Mouse (Mus musculus) limb, embryonic 14.5 days (tissue): ENCODE results near the gene Acsf3. TPM values are rescaled to one million over a fixed set of nuclear protein-coding genes. Genes with fewer than 3 reads are reported as not detected.

ENCODE experiments used
- ATAC-seq: fragments of 200-750 bp; cut with Nextera tagmentation; 2 replicates; pipeline ENCODE4 v1.8.0; 2017; ENCODE audit warnings: low read depth, moderate number of reproducible peaks, moderate TSS enrichment; ENCODE audit not compliant: low FRiP score
- DNase-seq: peaks from one replicate; pipeline ENCODE4 v3.0.0-alpha.2; 2015; ENCODE audit warnings: low spot score
- H3K27ac ChIP-seq: fragments of 300-500 bp; sonication (generic); replicated peaks from 2 replicates; pipeline ENCODE4 v1.5.1; 2014; ENCODE audit warnings: low read depth, mild to moderate bottlenecking, low read length, moderate library complexity, mixed read lengths
- H3K27me3 ChIP-seq: fragments of 300-500 bp; sonication (generic); 2 replicates; pipeline ENCODE4 v1.6.1; 2014; ENCODE audit warnings: low read length, mixed read lengths; ENCODE audit not compliant: control insufficient read depth, insufficient read depth
- H3K36me3 ChIP-seq: fragments of 300-500 bp; sonication (generic); 2 replicates; pipeline ENCODE4 v1.6.1; 2014; ENCODE audit warnings: mild to moderate bottlenecking, low read length, moderate library complexity, mixed read lengths; ENCODE audit not compliant: control insufficient read depth, insufficient read depth
- H3K4me1 ChIP-seq: fragments of 300-500 bp; sonication (generic); 2 replicates; pipeline ENCODE4 v1.6.1; 2014; ENCODE audit warnings: antibody characterized with exemption, low read length, mixed read lengths; ENCODE audit not compliant: control insufficient read depth, insufficient read depth
- H3K4me2 ChIP-seq: fragments of 300-500 bp; sonication (generic); replicated peaks from 2 replicates; pipeline ENCODE4 v1.6.1; 2014; ENCODE audit warnings: low read depth, mild to moderate bottlenecking, low read length, moderate library complexity; ENCODE audit not compliant: severe bottlenecking
- H3K4me3 ChIP-seq: fragments of 300-500 bp; sonication (generic); replicated peaks from 2 replicates; pipeline ENCODE4 v1.5.1; 2014; ENCODE audit warnings: low read length
- H3K9ac ChIP-seq: fragments of 300-500 bp; sonication (generic); 2 replicates; pipeline ENCODE4 v1.6.1; 2014; ENCODE audit warnings: mild to moderate bottlenecking, low read depth, low read length, moderate library complexity; ENCODE audit not compliant: severe bottlenecking
- H3K9me3 ChIP-seq: fragments of 300-500 bp; sonication (generic); 2 replicates; pipeline ENCODE4 v1.6.1; 2016; ENCODE audit warnings: low read length; ENCODE audit not compliant: control insufficient read depth
- POLR2A ChIP-seq: fragments of 200-500 bp; IDR thresholded peaks from 2 replicates; pipeline ENCODE4 v1.8.0; 2012; ENCODE audit warnings: inconsistent platforms, mild to moderate bottlenecking, moderate library complexity, borderline replicate concordance; ENCODE audit not compliant: insufficient read depth, insufficient read length; ENCODE audit errors: extremely low read depth
- WGBS: fragments of 180-500 bp; shearing (Covaris S2); extraction: QIAGEN DNeasy Blood & Tissue Kit; methylation state at CpG from one replicate; pipeline ENCODE4 v1.1.7; 2014; 5-methylcytosine and 5-hydroxymethylcytosine counted together
- polyA plus RNA-seq, 2 experiments: library from polyadenylated mRNA; depleted of rRNA in 1 of 2; stranded (reverse) in 1 of 2; unstranded in 1 of 2; fragments of >200 nt; fragmentation: Nextera tagmentation in 1 of 2; extraction: Ambion mirVana in 1 of 2; gene quantifications; 2 replicates each; pipeline versions ENCODE4 v1.2.1 to v1.2.3; 2012 to 2014

Gene Acsf3
- polyA plus RNA-seq, 2 experiments = 15.4 to 19.1 TPM

DNA sequence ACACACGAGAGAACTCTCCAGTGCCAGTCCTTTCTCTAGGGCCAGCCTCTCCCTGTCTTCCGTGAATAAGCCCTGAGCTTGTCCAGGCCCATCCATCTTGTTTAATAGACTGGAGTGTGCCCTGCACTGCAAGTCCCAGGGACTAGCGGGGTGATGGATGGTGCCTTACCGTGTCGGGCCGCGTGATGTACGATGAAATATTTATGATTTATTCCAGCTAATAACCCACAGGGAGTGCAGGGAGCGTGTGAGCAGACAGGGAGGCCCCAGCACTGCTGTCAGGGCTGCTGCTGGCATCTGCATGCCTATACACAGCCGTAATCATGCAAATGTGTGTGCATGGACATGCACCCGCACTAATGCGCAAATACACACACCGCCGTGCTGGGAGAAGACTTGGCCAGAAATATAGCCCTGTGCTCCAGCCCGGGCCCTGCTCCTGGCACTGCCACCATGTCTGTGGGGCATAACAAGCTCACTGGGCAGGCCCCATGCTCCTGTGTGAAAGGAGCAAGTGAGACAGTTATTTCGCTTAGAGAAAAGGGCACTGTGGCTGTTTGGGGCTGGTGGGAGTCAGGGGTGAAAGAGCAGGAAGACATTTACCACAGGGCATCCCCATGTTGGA lies 36.7 kb downstream of the Acsf3 start:
- no peak for ATAC-seq
- H3K36me3 ChIP-seq = peaks cover 39% of the 10 kb centered on the region
- H3K4me1 ChIP-seq = peaks cover under 1% of the 10 kb centered on the region; the same call in 1 of the 2 replicates
- no peak for TF ChIP-seq POLR2A
- no peak overlapping the region for H3K27ac ChIP-seq
- no peak for DNase-seq
- no peak overlapping the region for H3K4me2 ChIP-seq
- H3K27me3 ChIP-seq = no peaks in the 10 kb centered on the region
- H3K4me3 ChIP-seq = no peak overlapping the region
- no peak overlapping the region for H3K9ac ChIP-seq
- WGBS = 83% methylated on average over 16 of the region's 16 CpGs
- H3K9me3 ChIP-seq = no peaks in the 10 kb centered on the region

DNA sequence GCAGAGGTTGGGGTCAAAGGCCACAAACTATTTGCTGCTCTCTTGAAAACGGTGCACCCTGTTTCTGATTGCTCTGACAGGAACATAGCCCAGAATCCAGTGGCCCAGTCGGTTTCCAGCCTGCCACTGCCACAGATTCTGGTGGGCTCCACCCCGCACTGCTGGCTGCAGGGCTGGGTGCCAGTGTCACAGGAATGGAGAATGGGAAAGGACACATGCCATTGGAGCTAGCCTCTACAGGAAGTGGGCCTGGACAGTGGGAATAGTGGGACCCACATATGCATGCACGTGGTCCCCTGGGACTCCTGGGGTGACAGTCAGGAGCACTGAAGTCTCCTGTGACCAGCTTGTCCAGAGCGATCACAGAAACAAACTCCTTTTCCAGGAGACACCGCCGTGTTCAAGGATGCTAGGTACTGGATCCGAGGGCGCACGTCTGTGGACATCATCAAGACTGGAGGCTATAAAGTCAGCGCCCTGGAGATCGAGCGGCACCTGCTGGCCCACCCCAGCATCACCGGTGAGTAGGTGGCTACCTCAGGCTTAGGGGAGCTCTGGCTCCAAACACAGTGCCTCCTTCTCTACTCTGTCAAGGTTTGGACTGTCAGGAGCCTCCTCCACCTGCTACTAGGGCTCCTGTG lies 37.4 kb downstream of the Acsf3 start:
- WGBS = 72% methylated on average over 14 of the region's 14 CpGs
- Histone ChIP-seq H3K4me3 (no peak overlapping the region), H3K36me3 (peaks cover 44% of the 10 kb centered on the region), H3K9ac (no peak overlapping the region), H3K27ac (no peak overlapping the region), H3K9me3 (no peaks in the 10 kb centered on the region), H3K4me1 (no peaks in the 10 kb centered on the region), H3K27me3 (no peaks in the 10 kb centered on the region), H3K4me2 (no peak overlapping the region)
- DNase-seq (no peak), ATAC-seq (no peak)
- no peak for TF ChIP-seq POLR2A

DNA sequence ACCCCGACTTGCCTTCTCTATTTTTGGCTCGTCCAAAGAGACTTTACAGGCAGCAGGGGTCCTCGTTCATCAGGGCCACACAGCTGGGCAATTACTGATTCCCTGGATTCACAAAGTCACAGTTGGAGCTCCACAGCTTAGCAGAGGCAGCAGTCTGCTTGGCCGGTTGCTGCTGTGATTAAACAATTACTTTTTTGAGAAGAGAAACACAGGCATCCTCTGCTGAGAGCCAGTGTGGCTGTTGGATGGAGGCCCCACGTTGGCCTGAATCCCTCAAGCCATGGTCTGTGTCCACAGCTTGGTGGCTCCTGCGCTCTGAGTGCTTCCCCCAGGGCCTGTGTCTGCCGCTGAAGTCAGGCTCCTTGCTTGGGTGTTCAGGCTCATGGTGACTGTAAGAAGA lies 39.3 kb downstream of the Acsf3 start:
- Histone ChIP-seq H3K4me1 (no peaks in the 10 kb centered on the region), H3K36me3 (peaks cover 42% of the 10 kb centered on the region), H3K27me3 (no peaks in the 10 kb centered on the region), H3K27ac (no peak overlapping the region), H3K9ac (no peak overlapping the region), H3K4me2 (no peak overlapping the region), H3K4me3 (no peak overlapping the region), H3K9me3 (no peaks in the 10 kb centered on the region)
- DNase-seq = no peak
- ATAC-seq = no peak
- TF ChIP-seq POLR2A = no peak
- 40% methylated on average over 7 of the region's 7 CpGs for WGBS

DNA sequence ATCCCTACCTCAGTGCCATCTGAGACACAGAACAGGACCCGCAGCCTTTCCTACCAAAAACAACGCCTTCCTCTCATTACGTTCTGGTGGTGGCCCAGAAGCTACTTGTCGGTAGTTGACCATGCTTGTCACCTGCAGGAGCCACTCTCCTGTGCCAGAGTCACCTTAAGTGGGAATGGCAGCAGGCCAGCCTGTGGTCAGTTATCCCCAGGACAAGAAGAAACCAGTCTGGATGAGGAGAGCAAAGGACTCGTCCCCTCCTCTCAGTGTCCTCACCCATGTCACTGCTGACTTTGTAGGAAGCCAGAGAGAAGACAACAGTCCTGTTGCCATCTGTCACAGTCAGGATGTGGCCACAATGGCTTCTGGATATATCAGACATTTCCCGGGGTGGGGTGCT lies 41.7 kb downstream of the Acsf3 start:
- no peak for ATAC-seq
- TF ChIP-seq POLR2A = no peak
- Histone ChIP-seq H3K36me3 (peaks cover 30% of the 10 kb centered on the region), H3K4me1 (no peaks in the 10 kb centered on the region), H3K4me3 (no peak overlapping the region), H3K4me2 (no peak overlapping the region), H3K27me3 (no peaks in the 10 kb centered on the region), H3K9me3 (no peaks in the 10 kb centered on the region), H3K27ac (no peak overlapping the region), H3K9ac (0 out of 2 replicates have a peak overlapping the region, but pooled peaks have one; percentile 4)
- no peak for DNase-seq
- WGBS = 95% methylated on average over 6 of the region's 6 CpGs

DNA sequence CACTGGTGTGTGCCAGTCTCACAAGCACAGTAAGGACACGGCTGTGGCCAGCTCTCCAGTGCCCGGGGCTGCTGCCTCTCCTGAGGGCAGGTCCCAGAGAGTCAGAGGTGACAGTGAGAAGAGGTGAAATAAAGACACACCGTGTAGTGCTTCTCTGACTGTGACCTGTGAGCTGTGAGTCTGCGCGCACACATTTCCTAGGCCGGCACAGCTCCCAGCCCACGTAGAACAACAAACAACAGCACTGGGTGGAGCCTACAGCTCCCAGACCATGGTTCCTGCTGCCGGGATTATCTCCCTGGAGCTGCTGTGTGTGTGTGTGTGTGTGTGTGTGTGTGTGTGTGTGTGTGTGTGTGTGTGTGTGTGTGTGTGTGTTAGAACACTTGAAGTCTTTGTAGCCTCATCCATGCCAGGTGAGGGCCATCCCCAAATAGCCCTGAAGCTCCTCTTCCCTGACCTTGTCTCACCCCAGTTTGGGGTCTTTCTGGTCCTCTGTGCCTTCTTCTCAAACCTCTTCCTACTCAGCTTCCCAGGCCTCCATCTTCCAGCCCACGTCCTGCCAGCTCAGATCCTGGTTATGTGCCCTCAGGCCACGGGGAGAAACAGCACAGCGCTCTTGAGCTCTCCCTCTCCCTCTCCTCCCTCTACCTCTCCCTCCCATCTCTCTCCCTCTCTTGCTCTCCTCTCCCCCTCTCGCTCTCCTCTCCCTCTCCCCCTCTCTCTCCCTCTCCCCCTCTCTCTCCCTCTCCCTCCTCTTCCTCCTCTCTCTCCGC lies 42.6 kb downstream of the Acsf3 start:
- H3K4me2 ChIP-seq = no peak overlapping the region

More for the DNA sequence above, 42.6 kb downstream of the Acsf3 start:
- DNase-seq (no peak), ATAC-seq (no peak)
- Histone ChIP-seq H3K27ac (no peak overlapping the region), H3K27me3 (no peaks in the 10 kb centered on the region), H3K9me3 (no peaks in the 10 kb centered on the region), H3K4me1 (no peaks in the 10 kb centered on the region), H3K4me3 (no peak overlapping the region), H3K36me3 (peaks cover 23% of the 10 kb centered on the region), H3K9ac (0 out of 2 replicates have a peak overlapping the region, but pooled peaks have one; percentile 4)
- TF ChIP-seq POLR2A = no peak
- 59% methylated on average over 12 of the region's 13 CpGs for WGBS
